Mouse (Mus musculus) T-helper 1 cell (primary cell): ENCODE data around the gene Zfp119a.
"Not testable (repeated sequence)": the region's sequence is repeated elsewhere in the genome, so short reads cannot be mapped to it uniquely, and the experiment has no call there.

Source experiments
- in situ Hi-C: fragments of 300-600 bp; cut with MboI, MseI; formaldehyde crosslinking; loops from one replicate; pipeline ENCODE4 v1.15.1; 2025; ENCODE audit warnings: high pct_unique_total_duplicates

The Zfp119a gene

DNA sequence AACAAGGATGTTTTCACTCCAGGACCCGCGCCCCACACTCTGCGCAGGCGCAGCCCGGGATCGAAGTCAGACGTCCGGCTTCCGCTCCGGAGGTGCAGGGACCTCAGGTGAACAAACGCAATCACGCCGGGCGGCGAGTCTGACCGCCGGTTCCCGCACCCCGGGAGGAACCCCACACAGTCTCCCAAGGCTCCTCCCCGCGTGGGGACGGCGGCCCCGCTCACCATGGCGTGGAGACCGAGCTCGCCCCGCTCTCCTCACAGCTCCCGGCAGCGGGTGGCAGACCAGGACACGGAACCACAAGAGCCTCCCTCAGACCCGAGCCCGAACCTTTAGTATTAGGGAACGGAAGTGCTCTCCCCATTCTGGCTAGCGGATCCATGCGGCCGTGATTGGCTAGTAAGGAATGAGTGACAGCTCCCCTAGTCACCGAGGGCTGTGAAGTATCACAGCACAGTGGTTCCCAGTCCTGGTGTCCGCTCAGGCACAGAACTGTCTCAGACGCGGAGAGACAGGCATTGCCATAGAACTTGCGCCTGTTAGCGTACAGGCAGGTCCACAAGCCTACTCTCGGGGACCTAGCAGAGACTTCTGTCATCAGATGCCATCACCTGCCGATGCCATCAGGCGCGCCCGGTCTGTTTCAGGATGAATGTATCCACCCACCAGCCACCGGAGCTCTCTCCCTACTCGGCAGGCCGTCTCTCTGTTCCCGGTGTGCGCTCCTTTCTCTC, at the start of gene Zfp119a:
Gene Zfp119a (minus strand): TSS at position 295 of the 734 bp plus-strand sequence.
- in situ Hi-C loops = not testable (repeated sequence)

GRCm38 (mm10) chr17:55906669-55907068, 27.9 kb upstream of the Zfp119a start:
- in situ Hi-C loops = loop anchor here (25.0 kb wide), 1 partner anchor 1744 kb away; no protein-coding TSS in a partner anchor

GRCm38 (mm10) chr17:55904131-55904530, 25.4 kb upstream of the Zfp119a start:
- in situ Hi-C loops = loop anchor here (25.0 kb wide), 1 partner anchor 1742 kb away; no protein-coding TSS in a partner anchor

DNA sequence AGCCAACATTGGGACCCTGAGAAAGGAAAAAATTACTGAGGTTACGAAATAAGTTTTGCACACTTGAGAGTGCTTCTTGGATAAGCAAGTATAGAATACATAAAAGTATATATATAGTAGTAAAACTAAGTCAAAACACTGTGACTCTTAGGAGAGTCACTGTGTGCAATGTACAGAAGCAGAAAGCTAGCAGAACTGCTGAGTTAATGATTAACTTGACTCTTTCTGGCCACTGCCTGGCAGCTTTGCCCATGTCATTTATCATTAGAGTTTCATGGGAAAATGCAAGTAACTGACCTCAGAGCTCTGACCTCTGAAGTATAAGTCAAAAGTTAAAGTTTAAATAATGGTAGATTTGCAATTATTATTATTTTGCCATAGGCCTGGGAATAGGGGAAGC, 25.0 kb upstream of the Zfp119a start:
- in situ Hi-C loops = loop anchor here (25.0 kb wide), 1 partner anchor 1741 kb away; no protein-coding TSS in a partner anchor

GRCm38 (mm10) chr17:55903087-55903486, 24.4 kb upstream of the Zfp119a start:
- in situ Hi-C loops = loop anchor here (25.0 kb wide), 1 partner anchor 1741 kb away; no protein-coding TSS in a partner anchor

GRCm38 (mm10) chr17:55892406-55892955, 13.8 kb upstream of the Zfp119a start:
- in situ Hi-C loops = loop anchor here (5.0 kb wide), 1 partner anchor 40 kb away; no protein-coding TSS in a partner anchor

DNA sequence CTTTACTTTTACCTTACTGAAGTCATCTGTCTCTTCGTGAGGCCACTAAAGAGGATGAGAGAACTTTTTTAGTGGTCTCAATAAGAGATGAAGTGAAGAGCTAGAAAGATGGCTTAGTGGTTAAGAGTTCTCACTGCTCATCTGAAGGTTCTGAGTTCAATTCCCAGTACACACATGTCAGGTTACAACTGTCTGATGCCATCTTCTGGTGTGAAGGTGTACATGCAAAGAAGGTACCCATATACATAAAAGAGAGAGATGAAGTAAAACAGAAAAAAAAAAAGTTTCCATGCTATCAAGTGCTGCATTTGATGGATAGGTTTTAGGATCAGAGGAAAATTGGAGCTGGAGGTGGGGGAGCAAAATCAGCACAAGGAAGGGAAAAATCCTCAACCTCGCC, 6.2 kb upstream of the Zfp119a start:
- in situ Hi-C loops = loop anchor here (5.0 kb wide), 1 partner anchor 183 kb away; no protein-coding TSS in a partner anchor

DNA sequence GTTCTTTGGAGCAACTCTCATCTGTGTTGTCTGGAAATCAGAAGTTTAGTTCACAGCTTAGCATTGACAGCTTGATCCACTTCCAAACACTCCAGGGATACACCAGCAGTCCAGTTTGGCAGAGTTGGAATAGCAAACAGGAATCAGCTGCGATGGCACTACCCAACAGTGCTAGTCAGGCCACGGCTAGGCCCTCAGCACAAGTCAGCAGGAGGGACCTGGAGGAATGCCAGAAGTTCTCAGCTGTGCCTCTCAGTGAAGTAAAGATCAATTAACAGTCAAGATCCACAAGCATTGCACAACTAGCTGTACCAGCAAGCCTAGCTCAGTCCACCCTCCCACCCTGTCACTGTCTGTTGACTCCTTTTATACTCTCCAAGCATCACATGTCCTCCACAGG, 4.9 kb upstream of the Zfp119a start:
- in situ Hi-C loops = loop anchor here (5.0 kb wide), 1 partner anchor 181 kb away; no protein-coding TSS in a partner anchor

DNA sequence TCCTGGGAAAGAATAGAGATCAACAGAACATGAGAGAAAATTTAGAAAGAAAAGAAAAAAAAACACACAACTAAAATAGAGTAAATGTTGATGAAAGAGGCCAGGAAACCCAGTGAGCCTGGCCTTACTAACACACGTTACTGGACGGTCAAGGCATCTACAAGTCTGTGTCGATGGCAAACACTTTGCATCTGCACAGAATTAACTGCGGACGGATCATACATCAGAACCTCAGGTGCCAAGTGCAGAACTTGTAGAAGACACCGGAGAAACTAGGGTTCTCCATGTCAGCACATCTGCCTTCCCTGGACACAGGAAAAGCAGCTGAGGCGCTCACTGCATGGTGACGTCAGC, 471 bp downstream of the Zfp119a start:
- in situ Hi-C loops = not testable (repeated sequence)

DNA sequence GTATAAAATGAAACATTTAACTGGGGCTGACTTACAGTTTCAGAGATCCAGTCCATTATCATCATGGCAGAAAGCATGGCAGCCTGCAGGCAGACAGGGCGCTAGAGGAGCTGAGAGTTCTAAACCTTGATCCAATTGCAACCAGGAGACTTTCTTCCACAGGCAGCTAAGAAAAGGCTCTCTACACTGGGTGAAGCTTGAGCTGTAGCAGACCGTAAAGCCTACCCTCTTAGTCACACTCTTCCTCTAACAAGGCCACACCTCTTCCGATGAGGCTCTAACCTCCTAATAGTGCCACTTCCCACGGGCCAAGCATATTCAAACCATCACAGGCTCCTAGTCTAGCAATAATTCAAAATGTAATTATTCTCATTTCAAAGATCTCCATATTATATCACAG, 1.5 kb downstream of the Zfp119a start:
- in situ Hi-C loops = no loop called here

DNA sequence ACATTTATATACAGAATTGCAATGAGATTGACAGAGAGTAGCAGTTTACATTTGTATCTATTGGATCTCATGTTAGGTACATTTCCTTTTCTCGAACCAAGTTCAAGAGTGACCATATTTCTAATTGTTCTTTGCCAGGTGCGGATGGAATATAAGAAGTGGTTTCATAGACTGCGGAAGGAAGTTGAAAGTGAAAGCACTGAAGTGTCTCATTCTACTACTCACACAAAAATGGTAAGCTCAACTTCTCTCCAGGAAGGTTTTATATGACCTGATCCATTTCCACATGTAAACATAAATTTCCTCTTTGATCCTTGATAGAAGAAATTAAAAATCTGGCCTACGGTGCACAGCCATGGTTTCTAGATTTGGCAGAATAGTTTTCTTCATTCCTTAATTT, 35.7 kb downstream of the Zfp119a start:
- in situ Hi-C loops = no loop called here

DNA sequence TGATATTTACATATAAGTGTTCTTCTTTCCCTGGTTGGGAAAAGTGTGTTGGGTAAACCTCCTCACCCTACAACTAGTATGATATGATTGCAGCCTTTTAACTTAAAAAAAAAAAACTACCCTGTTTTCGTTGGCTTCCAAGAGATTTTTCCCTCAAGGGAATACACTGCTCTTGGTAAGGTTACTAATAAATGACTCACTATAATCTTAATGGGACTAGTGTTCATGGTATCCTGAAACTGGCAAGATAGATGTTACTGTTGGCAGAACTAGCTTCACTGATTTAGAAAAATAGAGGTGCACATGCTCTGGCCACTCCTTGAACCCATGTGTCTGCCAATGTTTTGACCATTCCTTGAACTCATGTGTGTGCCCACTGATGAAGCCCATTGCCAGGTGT, 57.2 kb downstream of the Zfp119a start:
- in situ Hi-C loops = no loop called here

GRCm38 (mm10) chr17:55816853-55817252, 61.9 kb downstream of the Zfp119a start:
- in situ Hi-C loops = no loop called here
